Mouse (Mus musculus) brown adipose tissue, adult 24 weeks (tissue): ENCODE data around the gene Card6. TPM values are rescaled to one million over a fixed set of nuclear protein-coding genes. Genes with fewer than 3 reads are reported as not detected.

Source experiments
- H3K27ac ChIP-seq: fragments of 200-500 bp; replicated peaks from 2 replicates; pipeline ENCODE4 v1.5.1; 2012; ENCODE audit warnings: low read depth, mild to moderate bottlenecking, low read length
- H3K4me1 ChIP-seq: fragments of 200-500 bp; 2 replicates; pipeline ENCODE4 v1.6.1; 2012; ENCODE audit warnings: low read length, mixed read lengths; ENCODE audit not compliant: control insufficient read depth, insufficient read depth, insufficient read length
- H3K4me3 ChIP-seq: fragments of 200-500 bp; 2 replicates; pipeline ENCODE4 v1.5.1; 2012; ENCODE audit warnings: low read depth, mild to moderate bottlenecking, low read length, moderate library complexity; ENCODE audit not compliant: insufficient read depth
- polyA plus RNA-seq: library from polyadenylated mRNA; stranded (reverse); fragments of >200 nt; gene quantifications from 2 replicates; pipeline ENCODE4 v1.2.4, GENCODE M21; 2012; ENCODE audit not compliant: missing spikeins, insufficient read depth, insufficient read length

The Card6 gene
- polyA plus RNA-seq, 1 experiment = 1.6 TPM

GRCm38 (mm10) chr15:5068801-5069518 lies 39.4 kb downstream of the Card6 start:
- H3K4me3 ChIP-seq = no peak overlapping the region
- no peaks in the 10 kb centered on the region for H3K4me1 ChIP-seq

GRCm38 (mm10) chr15:5063635-5064034 lies 44.7 kb downstream of the Card6 start, which contains the start of gene C7:
Gene C7, minus strand, starts transcription at chr15:5063740.
- Histone ChIP-seq H3K4me3 (no peak within 1 kb of the TSS), H3K4me1 (no peaks in the 10 kb centered on the region), H3K27ac (no peak within 1 kb of the TSS)

More at GRCm38 (mm10) chr15:5068801-5069518, 39.4 kb downstream of the Card6 start:
- no peak overlapping the region for H3K27ac ChIP-seq

Other genes with a start within 250 kb of the Card6 start
- not detected in 2 replicates for gene Mroh2b, start 209.8 kb downstream of the Card6 start, polyA plus RNA-seq
- 8.4 and 12.2 TPM in 2 replicates for gene C7, start 44.8 kb downstream of the Card6 start, polyA plus RNA-seq
- 272 and 605 TPM in 2 replicates for gene Rpl37, start 8.1 kb upstream of the Card6 start, polyA plus RNA-seq
- gene Prkaa1, start 35.3 kb upstream of the Card6 start, polyA plus RNA-seq = 18.6 and 23.4 TPM in 2 replicates
- gene Ttc33, start 77.0 kb upstream of the Card6 start, polyA plus RNA-seq = 18.9 and 23.4 TPM in 2 replicates
- gene Ptger4, start 135.6 kb upstream of the Card6 start, polyA plus RNA-seq = 2.6 and 3.1 TPM in 2 replicates